Mouse (Mus musculus): ENCODE data around the gene Pex7.

DNA sequence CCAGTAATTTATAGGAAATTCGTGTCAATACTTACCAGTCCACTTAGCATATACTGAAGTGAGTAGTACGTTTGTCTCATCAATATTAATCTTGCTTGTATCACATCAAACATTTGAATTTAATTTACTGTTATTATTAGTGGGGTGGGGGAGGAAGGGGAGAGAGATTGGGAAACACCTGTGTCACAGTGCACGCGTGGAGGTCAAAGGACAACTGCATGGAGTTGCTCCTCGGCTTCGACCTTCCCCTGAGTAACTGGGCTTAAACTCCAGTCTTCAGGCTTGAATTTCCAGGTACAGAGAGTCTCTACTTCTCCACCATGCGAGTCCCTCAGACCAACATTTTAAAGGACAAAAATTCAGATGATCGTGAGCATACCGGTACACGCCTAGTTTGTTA lies 40.0 kb upstream of the Pex7 start:
- no peak for TF ChIP-seq CTCF (IDR thresholded peaks at IDR 0.05; ENCODE audit: low read depth)
- no peak for TF ChIP-seq EP300 (IDR thresholded peaks at IDR 0.05; ENCODE audit: low read depth)
